Mouse (Mus musculus): ENCODE measurements around the gene Cd300a. TPM values are rescaled to one million over a fixed set of nuclear protein-coding genes. Genes with fewer than 3 reads are reported as not detected.
"Not testable (repeated sequence)": the region's sequence is repeated elsewhere in the genome, so short reads cannot be mapped to it uniquely, and the experiment has no call there.

Cd300a gene
- total RNA-seq, 1 experiment from 2014 or later = 19.2 TPM

DNA sequence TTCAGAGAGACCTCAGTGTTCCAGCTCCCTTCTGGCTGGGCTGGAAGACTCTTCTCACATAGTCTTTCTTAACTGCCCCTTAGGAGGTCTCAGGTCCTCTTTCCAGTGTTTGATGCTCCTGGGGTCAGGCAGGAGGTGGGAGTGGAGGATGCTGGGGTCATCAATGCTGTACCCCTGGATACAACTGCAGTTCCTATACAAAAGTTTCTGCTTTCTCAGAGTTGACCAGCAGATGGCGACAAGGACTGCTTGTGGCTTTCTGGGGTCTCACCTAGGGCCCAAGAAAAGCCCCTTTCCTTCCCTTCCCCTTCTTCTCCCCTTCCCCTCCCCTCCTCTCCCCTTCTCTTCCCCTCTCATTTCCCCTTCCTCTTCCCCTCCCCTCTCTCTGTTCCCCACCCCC is 9.3 kb upstream of the Cd300a start:
- no peak; a peak in 1 of 4 replicates for ATAC-seq (replicated peaks in 1 of 2; ENCODE audit: insufficient read depth in 1 of 2, low FRiP score in 2 of 2, low TSS enrichment in 1 of 2, low read depth in 1 of 2, poor library complexity in 2 of 2, severe bottlenecking in 2 of 2)

DNA sequence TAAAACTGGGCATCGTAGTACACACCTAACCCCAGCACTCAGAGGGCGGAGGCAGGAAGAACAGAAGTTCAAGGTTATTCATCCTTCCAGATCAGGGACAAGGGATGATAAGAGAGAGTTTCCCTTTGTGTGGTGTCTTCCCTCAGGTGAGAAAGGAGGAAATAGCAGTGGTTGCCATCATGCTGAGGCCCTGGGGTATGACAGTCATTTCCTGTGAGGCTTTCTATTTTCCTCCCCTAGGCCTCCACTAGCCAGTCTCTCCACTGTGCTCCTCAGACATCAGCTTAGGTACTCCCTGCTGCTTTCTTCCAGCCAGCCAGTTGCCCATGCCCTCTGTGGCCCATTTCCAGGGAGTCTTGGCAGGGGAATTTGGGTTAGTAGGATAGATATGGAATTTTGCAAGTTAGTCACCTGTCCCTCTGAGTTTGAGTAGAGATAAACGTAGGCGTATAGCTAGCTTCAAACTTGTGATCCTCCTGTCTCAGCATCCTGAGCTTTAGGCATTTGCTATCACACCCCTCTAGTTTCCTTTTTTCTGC is 6.5 kb upstream of the Cd300a start:
- peak in 1 of 2 experiments; percentile 38; a peak in 1 of 4 replicates for ATAC-seq (replicated peaks in 1 of 2; ENCODE audit: insufficient read depth in 1 of 2, low FRiP score in 2 of 2, low TSS enrichment in 1 of 2, low read depth in 1 of 2, poor library complexity in 2 of 2, severe bottlenecking in 2 of 2)

DNA sequence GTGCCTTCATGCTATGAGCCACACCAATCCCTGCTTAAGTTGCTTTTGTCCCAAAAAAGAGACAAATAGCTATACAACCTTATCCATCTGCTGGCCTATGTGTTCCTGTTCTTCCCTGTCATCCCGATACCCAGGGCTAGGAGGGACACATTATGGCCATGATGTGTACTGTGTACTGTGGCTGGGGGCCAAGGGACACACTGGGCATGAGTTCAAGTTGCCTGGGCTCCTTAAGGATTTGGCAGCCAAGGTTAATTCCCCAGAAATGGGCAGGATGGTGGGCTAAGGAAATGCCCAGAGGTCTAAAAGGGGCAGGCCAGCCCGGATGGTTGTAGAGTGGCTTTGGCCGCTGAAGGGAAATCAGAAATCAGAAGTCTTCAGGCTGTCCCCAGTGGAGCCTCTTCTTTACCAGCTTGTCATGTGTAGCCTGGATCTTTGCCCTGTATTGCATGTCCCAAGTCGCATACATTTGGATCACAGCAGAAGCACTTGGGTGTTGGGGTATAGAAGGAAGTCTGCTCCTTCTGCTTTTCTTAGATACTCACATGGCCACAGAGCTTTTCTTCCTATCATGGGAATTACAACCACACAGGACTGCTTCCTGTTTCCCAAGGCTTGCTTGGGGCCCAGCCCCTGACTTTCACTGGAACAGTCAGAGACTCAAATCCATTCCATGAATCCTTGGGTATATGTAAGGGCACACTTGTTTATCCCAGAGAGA is 5.3 kb upstream of the Cd300a start:
- ATAC-seq (replicated peaks in 1 of 2; ENCODE audit: insufficient read depth in 1 of 2, low FRiP score in 2 of 2, low TSS enrichment in 1 of 2, low read depth in 1 of 2, poor library complexity in 2 of 2, severe bottlenecking in 2 of 2) = no peak; a peak in 1 of 4 replicates

DNA sequence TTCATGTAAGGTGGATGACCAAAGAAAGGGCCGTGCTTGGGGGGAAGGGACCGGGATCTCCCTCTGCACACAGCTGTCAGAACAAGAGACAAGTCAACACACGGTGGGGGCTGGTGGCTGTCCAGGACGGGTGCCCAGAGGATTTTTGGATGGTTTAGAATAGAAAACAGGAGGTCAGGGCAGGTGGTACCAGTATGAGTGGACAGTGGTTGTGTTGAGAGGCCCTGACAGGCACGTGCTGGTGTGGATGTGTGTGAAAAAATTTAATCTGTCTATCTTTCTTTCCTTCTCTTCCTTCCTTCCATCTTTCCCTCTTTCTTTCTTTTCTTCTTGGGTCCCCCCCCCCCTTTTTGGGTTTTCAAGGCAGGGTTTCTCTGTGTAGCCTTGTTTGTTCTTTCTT is 701 bp downstream of the Cd300a start:
- ATAC-seq (replicated peaks in 1 of 2; ENCODE audit: insufficient read depth in 1 of 2, low FRiP score in 2 of 2, low TSS enrichment in 1 of 2, low read depth in 1 of 2, poor library complexity in 2 of 2, severe bottlenecking in 2 of 2) = no peak

- no peak for ATAC-seq (replicated peaks in 1 of 2; ENCODE audit: insufficient read depth in 1 of 2, low FRiP score in 2 of 2, low TSS enrichment in 1 of 2, low read depth in 1 of 2, poor library complexity in 2 of 2, severe bottlenecking in 2 of 2)
Measured at GRCm38 (mm10) chr11:114896085-114896484, 6.2 kb downstream of the Cd300a start.

- peak; percentile 87 to 89 for ATAC-seq (replicated peaks in 1 of 2; ENCODE audit: insufficient read depth in 1 of 2, low FRiP score in 2 of 2, low TSS enrichment in 1 of 2, low read depth in 1 of 2, poor library complexity in 2 of 2, severe bottlenecking in 2 of 2)
Measured at GRCm38 (mm10) chr11:114898026-114898425, 8.2 kb downstream of the Cd300a start.

GRCm38 (mm10) chr11:114903224-114903623 is 13.4 kb downstream of the Cd300a start:
- no peak for ATAC-seq (replicated peaks in 1 of 2; ENCODE audit: insufficient read depth in 1 of 2, low FRiP score in 2 of 2, low TSS enrichment in 1 of 2, low read depth in 1 of 2, poor library complexity in 2 of 2, severe bottlenecking in 2 of 2)

DNA sequence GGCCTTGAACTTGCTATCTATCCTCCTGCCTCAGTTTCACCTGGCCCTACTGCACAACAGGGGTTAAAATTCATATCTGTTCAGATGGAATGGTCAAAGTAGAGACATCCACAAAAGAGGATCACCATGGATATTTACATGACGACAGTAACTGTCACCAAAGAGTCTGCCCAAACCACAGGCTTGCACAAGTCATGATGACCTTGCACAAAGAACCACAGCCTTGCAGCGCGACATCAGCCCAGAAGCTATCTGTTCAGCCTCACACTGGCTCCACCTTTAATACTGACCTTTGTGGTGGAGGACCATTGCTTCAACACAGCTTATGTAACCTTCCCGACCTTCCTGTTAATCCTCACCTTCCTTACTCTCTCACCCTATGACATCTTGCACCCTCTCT is 17.7 kb downstream of the Cd300a start:
- ATAC-seq (replicated peaks in 1 of 2; ENCODE audit: insufficient read depth in 1 of 2, low FRiP score in 2 of 2, low TSS enrichment in 1 of 2, low read depth in 1 of 2, poor library complexity in 2 of 2, severe bottlenecking in 2 of 2) = peak; percentile 97

DNA sequence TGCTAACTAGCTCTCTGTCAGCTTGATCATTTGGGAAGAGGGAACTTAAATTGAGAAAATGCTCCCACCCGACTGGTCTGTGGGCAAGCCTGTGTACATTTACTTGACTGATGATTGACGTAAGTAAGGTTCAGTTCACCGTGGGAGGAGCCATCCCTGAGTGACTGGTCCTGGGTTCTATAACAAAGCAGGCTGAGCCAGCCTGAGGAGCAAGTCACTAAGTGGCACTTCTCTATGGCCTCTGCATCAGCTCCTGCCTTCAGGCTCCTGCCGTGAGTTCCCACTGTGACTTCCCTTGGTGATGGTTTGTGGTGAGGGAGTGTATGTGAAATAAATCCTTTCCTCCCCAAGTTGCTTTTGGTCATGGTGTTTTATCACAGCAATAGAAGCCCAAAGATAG is 18.2 kb downstream of the Cd300a start:
- ATAC-seq (replicated peaks in 1 of 2; ENCODE audit: insufficient read depth in 1 of 2, low FRiP score in 2 of 2, low TSS enrichment in 1 of 2, low read depth in 1 of 2, poor library complexity in 2 of 2, severe bottlenecking in 2 of 2) = peak in 1 of 2 experiments; percentile 22; a peak in 1 of 4 replicates

GRCm38 (mm10) chr11:114909538-114909937 is 19.7 kb downstream of the Cd300a start:
- ATAC-seq (replicated peaks in 1 of 2; ENCODE audit: insufficient read depth in 1 of 2, low FRiP score in 2 of 2, low TSS enrichment in 1 of 2, low read depth in 1 of 2, poor library complexity in 2 of 2, severe bottlenecking in 2 of 2) = not testable (repeated sequence)

DNA sequence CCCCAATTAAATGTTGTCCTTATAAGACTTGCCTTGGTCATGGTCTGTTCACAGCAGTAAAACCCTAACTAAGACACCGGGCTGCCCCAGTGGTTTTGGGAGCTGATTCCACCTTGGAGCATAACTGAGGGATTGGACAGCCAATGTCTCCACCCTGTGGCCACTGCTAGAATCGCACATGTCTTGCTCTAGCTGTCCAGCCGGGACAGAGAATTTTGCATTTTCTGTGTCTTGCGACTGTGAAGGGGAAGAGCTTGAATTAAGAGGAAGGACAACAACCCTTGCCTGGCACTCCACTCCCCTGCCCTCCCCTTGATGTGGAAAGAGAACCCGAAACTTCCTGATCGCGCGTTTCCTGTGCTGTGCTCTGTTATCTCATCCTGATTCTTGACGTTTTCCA is 23.0 kb downstream of the Cd300a start:
- peak; percentile 77 to 83 for ATAC-seq (replicated peaks in 1 of 2; ENCODE audit: insufficient read depth in 1 of 2, low FRiP score in 2 of 2, low TSS enrichment in 1 of 2, low read depth in 1 of 2, poor library complexity in 2 of 2, severe bottlenecking in 2 of 2)

DNA sequence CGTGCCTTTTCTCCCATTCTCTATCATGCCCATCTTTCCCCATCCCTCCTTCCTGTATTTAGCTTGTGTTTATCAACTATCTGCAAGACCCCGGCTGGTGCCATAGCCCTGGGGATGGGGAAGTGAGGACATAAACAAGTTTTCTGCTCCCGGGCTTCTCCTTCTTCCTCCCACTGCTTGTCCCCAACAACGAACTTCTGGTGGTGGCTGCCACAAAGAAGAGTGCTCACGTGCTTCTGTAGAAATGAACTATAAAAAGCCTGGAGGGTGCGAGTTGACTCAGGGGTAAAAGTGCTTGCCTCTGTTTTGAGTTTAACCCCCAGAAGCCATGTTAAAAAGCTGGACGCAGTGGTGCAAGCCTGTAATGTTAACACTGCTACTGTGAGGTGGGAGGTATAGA is 25.1 kb downstream of the Cd300a start:
- no peak for ATAC-seq (replicated peaks in 1 of 2; ENCODE audit: insufficient read depth in 1 of 2, low FRiP score in 2 of 2, low TSS enrichment in 1 of 2, low read depth in 1 of 2, poor library complexity in 2 of 2, severe bottlenecking in 2 of 2)

DNA sequence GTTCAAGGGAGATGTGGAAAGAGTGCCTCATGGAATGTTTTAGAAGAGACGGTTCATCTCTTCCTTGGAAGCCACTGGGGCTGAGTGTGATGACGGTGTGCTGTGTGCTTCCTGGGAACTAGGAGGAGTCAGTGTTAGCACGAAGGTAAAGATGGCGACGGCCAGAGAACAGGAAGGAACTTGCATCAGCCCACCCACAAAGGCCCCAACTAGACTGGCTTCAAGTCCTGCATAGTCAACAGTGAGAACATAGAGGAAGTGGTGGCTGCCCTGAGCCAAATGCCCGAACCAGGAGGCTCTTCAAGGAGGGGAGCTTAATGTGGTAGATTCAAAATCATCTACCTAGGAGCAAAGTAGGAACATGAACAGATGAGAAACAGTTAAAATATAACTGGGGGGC is 27.3 kb downstream of the Cd300a start:
- ATAC-seq (replicated peaks in 1 of 2; ENCODE audit: insufficient read depth in 1 of 2, low FRiP score in 2 of 2, low TSS enrichment in 1 of 2, low read depth in 1 of 2, poor library complexity in 2 of 2, severe bottlenecking in 2 of 2) = peak; percentile 75 to 83

DNA sequence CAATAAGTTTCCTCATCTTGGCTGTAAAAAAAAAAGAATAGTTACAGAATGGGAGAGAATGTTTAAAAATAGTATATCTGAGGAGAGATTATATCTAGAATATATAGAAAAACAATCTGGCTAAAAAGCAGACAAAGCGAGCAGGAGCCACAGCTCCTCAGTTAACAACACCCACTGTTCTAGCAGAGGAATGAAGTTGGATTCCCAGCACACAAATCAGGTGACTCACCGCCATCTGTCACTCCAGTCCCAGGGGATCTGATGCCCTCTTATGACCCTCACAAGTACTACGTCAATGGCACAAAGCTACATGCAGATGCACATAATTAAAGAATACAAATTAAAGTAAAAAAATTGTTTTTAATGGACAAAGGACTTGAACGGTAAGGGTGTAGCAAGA is 32.6 kb downstream of the Cd300a start:
- no peak for ATAC-seq (replicated peaks in 1 of 2; ENCODE audit: insufficient read depth in 1 of 2, low FRiP score in 2 of 2, low TSS enrichment in 1 of 2, low read depth in 1 of 2, poor library complexity in 2 of 2, severe bottlenecking in 2 of 2)

DNA sequence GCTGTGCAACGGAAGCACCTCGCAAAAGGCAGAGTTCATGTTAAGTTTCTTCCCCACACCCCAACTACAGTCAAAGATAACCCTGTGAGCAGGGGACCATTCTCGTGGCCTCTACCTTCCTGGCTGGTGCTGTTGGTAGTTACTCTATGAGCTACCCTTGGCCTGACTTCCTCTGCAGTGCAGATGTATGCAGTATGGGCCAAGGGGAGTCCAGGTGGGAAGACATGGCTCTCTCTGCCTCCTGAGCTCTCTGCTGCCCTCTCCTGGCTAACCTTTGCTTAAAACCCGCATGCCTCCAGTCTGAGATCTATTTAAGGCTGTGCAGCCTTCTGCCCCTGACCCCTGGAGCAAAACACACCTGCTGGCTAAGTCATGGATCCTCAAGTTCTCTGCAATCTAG is 34.1 kb downstream of the Cd300a start:
- ATAC-seq (replicated peaks in 1 of 2; ENCODE audit: insufficient read depth in 1 of 2, low FRiP score in 2 of 2, low TSS enrichment in 1 of 2, low read depth in 1 of 2, poor library complexity in 2 of 2, severe bottlenecking in 2 of 2) = peak; percentile 42 to 71; a peak in 2 of 4 replicates

DNA sequence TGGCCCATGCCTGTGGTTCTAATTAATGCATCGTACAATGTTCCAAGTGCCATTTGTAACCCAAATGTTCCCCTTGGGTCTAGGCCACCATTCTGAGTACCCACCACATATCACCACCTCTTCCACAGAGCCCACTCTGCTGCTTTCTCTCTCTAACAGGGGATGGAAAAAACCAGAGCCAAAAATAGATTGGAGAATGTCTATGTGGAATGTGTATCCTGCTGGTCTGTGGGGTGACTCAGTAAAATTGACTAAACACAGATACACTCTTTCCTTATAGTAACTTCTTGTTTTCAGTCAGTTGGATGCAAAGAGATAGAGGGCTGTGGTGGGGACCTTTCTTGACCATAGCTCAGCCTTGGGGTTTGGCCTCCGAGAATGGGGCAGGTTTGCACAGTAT is 39.7 kb downstream of the Cd300a start:
- no peak for ATAC-seq (replicated peaks in 1 of 2; ENCODE audit: insufficient read depth in 1 of 2, low FRiP score in 2 of 2, low TSS enrichment in 1 of 2, low read depth in 1 of 2, poor library complexity in 2 of 2, severe bottlenecking in 2 of 2)

DNA sequence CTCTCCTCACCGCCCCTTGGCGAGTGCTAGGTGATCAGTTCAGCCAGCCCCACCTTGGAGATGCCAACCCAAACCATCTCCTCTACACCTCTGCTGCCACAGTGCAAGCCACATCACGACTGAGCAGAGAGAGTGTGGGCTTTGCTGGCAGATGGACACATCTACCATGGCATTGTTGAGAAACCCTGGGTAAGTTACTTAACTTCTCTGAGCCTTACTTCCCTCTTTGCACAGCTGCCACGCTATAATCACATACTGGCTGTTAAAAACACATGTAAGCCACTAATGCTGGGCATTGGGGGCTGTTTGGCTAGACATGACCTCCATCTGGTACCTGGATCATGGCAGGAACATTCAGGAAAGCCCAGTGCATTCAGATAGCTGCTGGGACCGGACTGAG is 41.2 kb downstream of the Cd300a start:
- ATAC-seq (replicated peaks in 1 of 2; ENCODE audit: insufficient read depth in 1 of 2, low FRiP score in 2 of 2, low TSS enrichment in 1 of 2, low read depth in 1 of 2, poor library complexity in 2 of 2, severe bottlenecking in 2 of 2) = peak; percentile 51 to 73; a peak in 3 of 4 replicates

DNA sequence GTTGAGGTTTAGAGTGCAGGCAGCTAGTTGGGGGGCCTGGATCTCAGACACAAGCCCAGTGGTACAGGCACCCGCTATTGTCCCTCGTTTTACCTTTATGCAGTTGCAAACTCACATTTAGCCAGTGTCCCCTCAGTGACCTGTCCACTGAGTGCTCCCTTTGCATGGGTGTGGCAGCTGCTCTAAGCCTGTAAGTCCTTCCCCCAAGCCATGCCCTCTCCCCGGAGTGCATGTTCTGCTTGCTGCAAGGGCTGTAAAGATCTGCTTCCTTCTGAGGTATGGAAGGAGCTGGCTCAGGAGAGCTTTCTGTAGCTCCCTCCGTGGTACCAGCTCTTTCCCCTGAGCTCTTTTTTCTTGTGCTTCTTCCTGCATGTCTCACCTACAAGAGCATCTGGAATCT is 43.8 kb downstream of the Cd300a start:
- no peak for ATAC-seq (replicated peaks in 1 of 2; ENCODE audit: insufficient read depth in 1 of 2, low FRiP score in 2 of 2, low TSS enrichment in 1 of 2, low read depth in 1 of 2, poor library complexity in 2 of 2, severe bottlenecking in 2 of 2)

- peak in 1 of 2 experiments; percentile 26; a peak in 1 of 4 replicates for ATAC-seq (replicated peaks in 1 of 2; ENCODE audit: insufficient read depth in 1 of 2, low FRiP score in 2 of 2, low TSS enrichment in 1 of 2, low read depth in 1 of 2, poor library complexity in 2 of 2, severe bottlenecking in 2 of 2)
Measured at GRCm38 (mm10) chr11:114934144-114934543, 44.3 kb downstream of the Cd300a start, which contains the start of gene Cd300lb. Cd300lb (minus strand) TSS chr11:114934386.

Data from hematopoietic stem cell, adult 5-6 weeks (primary cell).